Mouse (Mus musculus): Measurements from ENCODE around the gene Olfr1192-ps1.
"Not testable (repeated sequence)": the region's sequence is repeated elsewhere in the genome, so short reads cannot be mapped to it uniquely, and the experiment has no call there.

Gene Olfr1192-ps1

GRCm38 (mm10) chr2:88648209-88648608 lies at the start of gene Olfr1192-ps1:
Gene Olfr1192-ps1 (plus strand): TSS chr2:88648509.
- DNase-seq (ENCODE audit: low spot score) = no peak

- DNase-seq (ENCODE audit: low spot score) = not testable (repeated sequence)
These were observed 8.1 kb upstream of the Olfr1192-ps1 start, which contains the start of gene Olfr1191-ps1 for GRCm38 (mm10) chr2:88640242-88640641. Gene Olfr1191-ps1 (plus strand): TSS chr2:88640542.

DNA sequence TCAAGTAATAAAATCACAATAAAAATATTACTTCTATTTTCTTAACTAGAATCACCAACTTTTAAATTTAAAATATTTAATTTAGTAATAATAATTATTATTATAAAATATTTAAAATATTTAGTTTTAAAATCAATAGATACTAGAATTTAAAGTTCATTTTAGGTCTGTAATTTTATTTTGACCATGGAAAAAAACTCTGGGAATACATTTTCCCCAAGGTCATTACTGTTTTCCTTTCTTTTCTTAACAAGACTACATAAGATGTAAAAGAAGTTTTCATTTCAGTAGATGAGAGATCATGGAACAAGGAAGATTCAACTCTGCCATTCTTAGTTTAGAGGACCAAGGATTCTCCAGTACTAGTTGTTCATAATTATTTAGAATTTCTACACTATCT lies 27.0 kb downstream of the Olfr1192-ps1 start, which contains the start of gene Olfr1193:
TSS of gene Olfr1193 (plus strand) at position 301 of the 400 bp plus-strand sequence.
- DNase-seq (ENCODE audit: low spot score) = not testable (repeated sequence)

DNA sequence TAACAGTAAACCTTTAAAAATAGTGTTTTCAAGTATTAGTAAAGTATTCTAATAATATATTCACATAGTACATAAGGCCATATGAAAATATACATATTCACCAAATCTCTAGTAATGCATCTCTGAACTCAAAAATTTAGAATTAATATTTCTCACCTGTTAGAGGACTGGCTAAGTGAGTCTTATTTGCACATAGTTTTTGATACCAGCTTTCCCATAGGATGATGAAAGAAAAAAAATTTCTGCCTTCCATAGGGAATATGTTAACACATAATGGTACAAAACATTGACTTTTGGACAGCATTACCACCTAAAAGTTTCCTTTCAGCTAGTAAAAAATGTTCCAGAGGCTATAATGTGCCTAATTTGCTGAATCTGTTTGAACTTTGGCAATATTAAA lies 40.8 kb downstream of the Olfr1192-ps1 start, which contains the start of gene Olfr1195:
TSS of gene Olfr1195 (minus strand) at position 101 of the 400 bp plus-strand sequence.
- DNase-seq (ENCODE audit: low spot score) = no peak

DNA sequence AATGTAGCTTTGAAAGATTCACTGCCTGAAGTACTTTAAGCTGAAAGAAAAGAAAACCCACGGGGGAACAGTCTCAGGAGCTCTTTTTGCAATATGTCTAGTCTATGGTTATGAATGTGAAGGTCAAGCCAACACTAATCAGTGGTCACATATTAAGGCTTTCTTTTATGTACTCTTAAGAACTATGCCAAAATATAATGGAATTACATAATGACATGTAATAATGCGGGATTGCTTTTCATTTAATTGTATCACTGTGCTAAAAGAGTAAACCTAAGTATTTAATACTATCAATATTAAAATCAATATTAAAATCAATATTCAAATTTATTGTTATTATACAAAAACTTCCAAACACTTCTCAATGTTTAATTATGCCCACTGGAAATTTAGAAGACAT lies 56.2 kb downstream of the Olfr1192-ps1 start, which contains the start of gene Olfr1196:
TSS of gene Olfr1196 (minus strand) at position 101 of the 400 bp plus-strand sequence.
- no peak for DNase-seq (ENCODE audit: low spot score)

Data from ovary, postnatal 10 days (tissue).